Mouse (Mus musculus) stomach, postnatal 0 days (tissue): ENCODE results near the gene Capn2.

Experiments
- CTCF ChIP-seq: IDR thresholded peaks from 2 replicates; pipeline ENCODE4 v1.5.1; 2016; ENCODE audit warnings: antibody characterized with exemption, low read depth, mild to moderate bottlenecking, moderate library complexity
- EP300 ChIP-seq: optimal IDR thresholded peaks from 2 replicates; pipeline ENCODE3; 2016; ENCODE audit warnings: antibody characterized with exemption

DNA sequence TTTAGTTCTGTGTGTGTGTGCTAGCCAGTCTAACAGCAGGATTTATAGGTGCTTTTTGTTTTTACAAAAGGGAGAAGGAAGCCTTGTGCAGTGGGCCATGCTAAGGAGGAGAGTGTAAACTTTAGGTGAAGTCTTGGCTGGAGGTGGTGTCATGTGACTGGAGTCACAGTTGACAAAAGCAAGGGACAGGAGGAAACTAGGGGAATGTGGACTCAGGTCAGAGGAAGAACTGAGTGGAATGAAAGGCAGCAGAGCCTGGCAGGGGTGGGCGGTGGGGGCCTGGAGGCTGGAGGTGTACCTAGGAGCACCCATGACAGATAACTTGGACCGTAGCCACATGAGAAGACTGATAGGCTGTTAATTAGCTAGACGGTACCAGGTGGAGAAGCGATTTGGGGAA, 52.1 kb downstream of the Capn2 start:
- no peak for TF ChIP-seq CTCF
- no peak for TF ChIP-seq EP300
